Mouse (Mus musculus): ENCODE measurements around the gene Wwox. TPM values are rescaled to one million over a fixed set of nuclear protein-coding genes. Genes with fewer than 3 reads are reported as not detected.

The Wwox gene
- polyA plus RNA-seq, 1 experiment = 13.5 TPM

- Histone ChIP-seq H3K4me3 (replicated peaks; ENCODE audit: control insufficient read depth, low read depth, low read length) (no peak overlapping the region), H3K4me1 (ENCODE audit: control insufficient read depth, insufficient read depth, low read length) (no peaks in the 10 kb centered on the region), H3K27ac (ENCODE audit: control insufficient read depth, insufficient read depth, low read depth, low read length, poor library complexity) (no peak overlapping the region)
- TF ChIP-seq CTCF (IDR thresholded peaks at IDR 0.05; ENCODE audit: control insufficient read depth, insufficient read depth, low read length) = no peak
- no peak for TF ChIP-seq POLR2A (IDR thresholded peaks at IDR 0.05; ENCODE audit: borderline replicate concordance, control insufficient read depth, low read depth, low read length)
- 82% methylated on average over 9 of the region's 9 CpGs for WGBS
Measured at GRCm38 (mm10) chr8:114849461-114849860, 410.0 kb downstream of the Wwox start.

GRCm38 (mm10) chr8:114850014-114850870 lies 410.8 kb downstream of the Wwox start:
- no peak overlapping the region for H3K4me3 ChIP-seq (replicated peaks; ENCODE audit: control insufficient read depth, low read depth, low read length)
- H3K4me1 ChIP-seq (ENCODE audit: control insufficient read depth, insufficient read depth, low read length) = no peaks in the 10 kb centered on the region
- H3K27ac ChIP-seq (ENCODE audit: control insufficient read depth, insufficient read depth, low read depth, low read length, poor library complexity) = no peak overlapping the region
- no peak for TF ChIP-seq POLR2A (IDR thresholded peaks at IDR 0.05; ENCODE audit: borderline replicate concordance, control insufficient read depth, low read depth, low read length)
- WGBS = 71% methylated on average over 15 of the region's 15 CpGs

- no peaks in the 10 kb centered on the region for H3K4me1 ChIP-seq (ENCODE audit: control insufficient read depth, insufficient read depth, low read length)
- no peak overlapping the region for H3K27ac ChIP-seq (ENCODE audit: control insufficient read depth, insufficient read depth, low read depth, low read length, poor library complexity)
- TF ChIP-seq CTCF (IDR thresholded peaks at IDR 0.05; ENCODE audit: control insufficient read depth, insufficient read depth, low read length) (no peak), POLR2A (IDR thresholded peaks at IDR 0.05; ENCODE audit: borderline replicate concordance, control insufficient read depth, low read depth, low read length) (no peak)
- no peak overlapping the region for H3K4me3 ChIP-seq (replicated peaks; ENCODE audit: control insufficient read depth, low read depth, low read length)
- WGBS = 91% methylated on average over 4 of the region's 4 CpGs
Measured at GRCm38 (mm10) chr8:114853765-114854164, 414.3 kb downstream of the Wwox start.

GRCm38 (mm10) chr8:114855833-114856232 lies 416.4 kb downstream of the Wwox start:
- H3K4me3 ChIP-seq (replicated peaks; ENCODE audit: control insufficient read depth, low read depth, low read length) = no peak overlapping the region
- H3K4me1 ChIP-seq (ENCODE audit: control insufficient read depth, insufficient read depth, low read length) = no peaks in the 10 kb centered on the region
- no peak for TF ChIP-seq CTCF (IDR thresholded peaks at IDR 0.05; ENCODE audit: control insufficient read depth, insufficient read depth, low read length)
- TF ChIP-seq POLR2A (IDR thresholded peaks at IDR 0.05; ENCODE audit: borderline replicate concordance, control insufficient read depth, low read depth, low read length) = no peak
- WGBS = 87% methylated on average over 7 of the region's 7 CpGs
- H3K27ac ChIP-seq (ENCODE audit: control insufficient read depth, insufficient read depth, low read depth, low read length, poor library complexity) = no peak overlapping the region

- no peak for TF ChIP-seq POLR2A (IDR thresholded peaks at IDR 0.05; ENCODE audit: borderline replicate concordance, control insufficient read depth, low read depth, low read length)
- H3K4me1 ChIP-seq (ENCODE audit: control insufficient read depth, insufficient read depth, low read length) = no peaks in the 10 kb centered on the region
- 83% methylated on average over 3 of the region's 3 CpGs for WGBS
- no peak overlapping the region for H3K4me3 ChIP-seq (replicated peaks; ENCODE audit: control insufficient read depth, low read depth, low read length)
- no peak overlapping the region for H3K27ac ChIP-seq (ENCODE audit: control insufficient read depth, insufficient read depth, low read depth, low read length, poor library complexity)
Measured at GRCm38 (mm10) chr8:114865911-114866310, 426.5 kb downstream of the Wwox start.

- 89% methylated on average over 6 of the region's 6 CpGs for WGBS
- Histone ChIP-seq H3K27ac (ENCODE audit: control insufficient read depth, insufficient read depth, low read depth, low read length, poor library complexity) (no peak overlapping the region), H3K4me3 (replicated peaks; ENCODE audit: control insufficient read depth, low read depth, low read length) (no peak overlapping the region), H3K4me1 (ENCODE audit: control insufficient read depth, insufficient read depth, low read length) (no peaks in the 10 kb centered on the region)
- TF ChIP-seq POLR2A (IDR thresholded peaks at IDR 0.05; ENCODE audit: borderline replicate concordance, control insufficient read depth, low read depth, low read length) (no peak), CTCF (IDR thresholded peaks at IDR 0.05; ENCODE audit: control insufficient read depth, insufficient read depth, low read length) (no peak)
Measured at GRCm38 (mm10) chr8:114869321-114869720, 429.9 kb downstream of the Wwox start.

- no peak for TF ChIP-seq CTCF (IDR thresholded peaks at IDR 0.05; ENCODE audit: control insufficient read depth, insufficient read depth, low read length)
- H3K4me3 ChIP-seq (replicated peaks; ENCODE audit: control insufficient read depth, low read depth, low read length) = no peak overlapping the region
- no peak overlapping the region for H3K27ac ChIP-seq (ENCODE audit: control insufficient read depth, insufficient read depth, low read depth, low read length, poor library complexity)
- WGBS = 89% methylated on average over 8 of the region's 8 CpGs
- no peaks in the 10 kb centered on the region for H3K4me1 ChIP-seq (ENCODE audit: control insufficient read depth, insufficient read depth, low read length)
Measured at GRCm38 (mm10) chr8:114870410-114870809, 431.0 kb downstream of the Wwox start.

- 54% methylated on average over 3 of the region's 3 CpGs for WGBS
- Histone ChIP-seq H3K4me1 (ENCODE audit: control insufficient read depth, insufficient read depth, low read length) (no peaks in the 10 kb centered on the region; the same call in 1 of the 2 replicates), H3K4me3 (replicated peaks; ENCODE audit: control insufficient read depth, low read depth, low read length) (no peak overlapping the region), H3K27ac (ENCODE audit: control insufficient read depth, insufficient read depth, low read depth, low read length, poor library complexity) (no peak overlapping the region)
- TF ChIP-seq POLR2A (IDR thresholded peaks at IDR 0.05; ENCODE audit: borderline replicate concordance, control insufficient read depth, low read depth, low read length) (no peak), CTCF (IDR thresholded peaks at IDR 0.05; ENCODE audit: control insufficient read depth, insufficient read depth, low read length) (no peak)
Measured at GRCm38 (mm10) chr8:114872491-114872890, 433.0 kb downstream of the Wwox start.

GRCm38 (mm10) chr8:114875161-114875560 lies 435.7 kb downstream of the Wwox start:
- Histone ChIP-seq H3K27ac (ENCODE audit: control insufficient read depth, insufficient read depth, low read depth, low read length, poor library complexity) (no peak overlapping the region), H3K4me1 (ENCODE audit: control insufficient read depth, insufficient read depth, low read length) (peaks cover 6% of the 10 kb centered on the region), H3K4me3 (replicated peaks; ENCODE audit: control insufficient read depth, low read depth, low read length) (no peak overlapping the region)
- TF ChIP-seq POLR2A (IDR thresholded peaks at IDR 0.05; ENCODE audit: borderline replicate concordance, control insufficient read depth, low read depth, low read length) (no peak), CTCF (IDR thresholded peaks at IDR 0.05; ENCODE audit: control insufficient read depth, insufficient read depth, low read length) (no peak)
- WGBS = 62% methylated on average over 5 of the region's 5 CpGs
